Mouse (Mus musculus): ENCODE measurements around the gene Gm13691. TPM values are rescaled to one million over a fixed set of nuclear protein-coding genes. Genes with fewer than 3 reads are reported as not detected.
"Not testable (repeated sequence)": the region's sequence is repeated elsewhere in the genome, so short reads cannot be mapped to it uniquely, and the experiment has no call there.

Gene Gm13691
- polyA plus RNA-seq, 1 experiment from 2014 or later, result not detected

DNA sequence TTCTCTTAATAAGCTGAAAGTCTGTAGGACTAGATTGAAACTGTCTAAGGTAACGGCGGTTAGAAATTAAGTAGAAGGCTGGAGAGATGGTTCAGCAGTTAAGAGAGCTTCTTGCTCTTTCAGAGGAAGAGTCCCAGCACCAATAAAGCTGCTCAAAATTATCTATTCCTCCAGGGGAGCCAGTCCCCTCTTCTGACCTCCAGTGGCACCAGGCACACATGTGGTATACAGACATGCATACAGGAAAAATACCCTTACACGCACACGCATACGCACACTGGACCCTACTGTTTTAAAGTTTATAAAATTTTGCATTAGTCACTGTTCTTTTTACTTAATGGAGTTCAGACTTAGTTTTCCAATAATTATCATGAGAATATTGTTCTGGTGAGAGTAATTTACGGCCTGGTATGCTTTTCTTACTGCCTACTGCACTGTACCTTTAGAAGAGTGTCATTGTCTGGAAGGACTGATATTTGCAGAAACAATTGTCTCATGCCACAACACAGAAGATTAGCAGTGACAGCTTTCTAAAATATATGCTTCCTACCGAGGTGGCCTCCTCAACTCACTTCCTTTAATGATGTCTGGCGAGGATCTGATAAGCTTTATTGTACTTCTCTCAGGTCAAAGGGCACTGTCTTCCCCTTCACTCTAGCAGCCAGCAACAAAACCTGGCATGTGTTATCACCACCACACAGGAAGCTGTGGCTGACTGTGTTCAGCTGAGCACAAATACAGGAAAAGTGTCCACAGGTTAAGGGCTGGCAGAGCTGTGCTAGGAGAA, 29.4 kb downstream of the Gm13691 start:
- ATAC-seq (ENCODE audit: insufficient number of reproducible peaks, insufficient read depth, low FRiP score, low read depth), result no peak
- H3K27ac ChIP-seq (ENCODE audit: low read length), result no peak overlapping the region
- 65% methylated on average over 8 of the region's 8 CpGs for WGBS

DNA sequence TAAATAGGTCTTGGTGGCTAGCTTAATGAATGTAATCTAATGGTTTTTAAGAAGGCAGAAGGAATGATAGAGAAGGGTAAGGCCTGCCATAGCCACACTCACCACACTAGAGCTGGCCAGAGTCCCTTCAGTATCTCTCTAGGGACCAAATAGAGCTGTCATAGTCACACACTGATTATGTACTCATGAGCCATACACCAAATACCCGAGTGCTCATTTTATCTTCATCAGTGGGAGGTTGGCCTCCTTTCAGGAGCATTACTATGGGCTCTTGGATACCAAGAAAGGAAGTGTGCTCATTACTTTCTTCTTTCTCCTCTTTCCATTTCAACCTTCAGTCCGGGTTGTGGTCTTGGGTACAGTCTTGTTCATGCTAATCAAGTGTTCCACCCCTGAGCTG, 31.6 kb downstream of the Gm13691 start:
- ATAC-seq (ENCODE audit: insufficient number of reproducible peaks, insufficient read depth, low FRiP score, low read depth), result no peak
- Histone ChIP-seq H3K27ac (ENCODE audit: low read length) (no peak overlapping the region), H3K9me3 (ENCODE audit: control insufficient read depth, low read depth, low read length) (no peaks in the 10 kb centered on the region), H3K9ac (replicated peaks; ENCODE audit: low read depth, low read length) (no peak overlapping the region), H3K4me2 (replicated peaks; ENCODE audit: low read depth, low read length) (no peak overlapping the region), H3K4me3 (ENCODE audit: low read depth, low read length) (no peak overlapping the region), H3K27me3 (ENCODE audit: control insufficient read depth, insufficient read depth, low read length) (no peaks in the 10 kb centered on the region), H3K4me1 (ENCODE audit: control insufficient read depth, insufficient read depth, low read length) (no peaks in the 10 kb centered on the region), H3K36me3 (ENCODE audit: control insufficient read depth, insufficient read depth, low read length) (no peaks in the 10 kb centered on the region)
- WGBS, result 86% methylated on average over 2 of the region's 2 CpGs

More for the DNA sequence above, 29.4 kb downstream of the Gm13691 start:
- Histone ChIP-seq H3K4me1 (ENCODE audit: control insufficient read depth, insufficient read depth, low read length) (no peaks in the 10 kb centered on the region), H3K9me3 (ENCODE audit: control insufficient read depth, low read depth, low read length) (no peaks in the 10 kb centered on the region), H3K36me3 (ENCODE audit: control insufficient read depth, insufficient read depth, low read length) (no peaks in the 10 kb centered on the region), H3K4me2 (replicated peaks; ENCODE audit: low read depth, low read length) (no peak overlapping the region), H3K27me3 (ENCODE audit: control insufficient read depth, insufficient read depth, low read length) (no peaks in the 10 kb centered on the region), H3K4me3 (ENCODE audit: low read depth, low read length) (no peak overlapping the region), H3K9ac (replicated peaks; ENCODE audit: low read depth, low read length) (no peak overlapping the region)

DNA sequence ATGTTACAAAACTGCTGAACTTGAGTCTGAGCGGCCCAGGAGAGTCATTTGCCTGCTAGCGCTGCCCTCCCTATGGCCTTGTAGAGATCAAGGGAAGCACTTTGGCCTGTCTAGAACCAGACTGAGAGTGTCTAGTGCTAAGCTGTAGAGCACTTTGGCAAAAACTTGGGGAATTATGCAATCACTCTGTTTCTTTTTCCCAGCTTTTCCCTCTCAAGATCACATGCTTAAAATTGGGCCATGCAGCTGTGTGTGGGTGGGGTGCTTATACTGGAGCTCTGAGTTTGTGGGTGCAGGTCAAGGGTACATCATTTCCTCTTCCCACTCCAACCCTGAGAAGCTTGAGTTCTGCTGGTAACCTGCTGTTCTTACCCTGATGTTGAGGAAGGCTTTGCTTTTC, 32.6 kb downstream of the Gm13691 start:
- no peak overlapping the region for H3K9ac ChIP-seq (replicated peaks; ENCODE audit: low read depth, low read length)
- H3K27me3 ChIP-seq (ENCODE audit: control insufficient read depth, insufficient read depth, low read length), result no peaks in the 10 kb centered on the region
- WGBS, result 85% methylated on average over 2 of the region's 2 CpGs
- no peaks in the 10 kb centered on the region for H3K9me3 ChIP-seq (ENCODE audit: control insufficient read depth, low read depth, low read length)
- H3K4me3 ChIP-seq (ENCODE audit: low read depth, low read length), result no peak overlapping the region
- no peak overlapping the region for H3K4me2 ChIP-seq (replicated peaks; ENCODE audit: low read depth, low read length)
- H3K36me3 ChIP-seq (ENCODE audit: control insufficient read depth, insufficient read depth, low read length), result no peaks in the 10 kb centered on the region
- no peak overlapping the region for H3K27ac ChIP-seq (ENCODE audit: low read length)
- no peaks in the 10 kb centered on the region for H3K4me1 ChIP-seq (ENCODE audit: control insufficient read depth, insufficient read depth, low read length)
- ATAC-seq (ENCODE audit: insufficient number of reproducible peaks, insufficient read depth, low FRiP score, low read depth), result no peak

DNA sequence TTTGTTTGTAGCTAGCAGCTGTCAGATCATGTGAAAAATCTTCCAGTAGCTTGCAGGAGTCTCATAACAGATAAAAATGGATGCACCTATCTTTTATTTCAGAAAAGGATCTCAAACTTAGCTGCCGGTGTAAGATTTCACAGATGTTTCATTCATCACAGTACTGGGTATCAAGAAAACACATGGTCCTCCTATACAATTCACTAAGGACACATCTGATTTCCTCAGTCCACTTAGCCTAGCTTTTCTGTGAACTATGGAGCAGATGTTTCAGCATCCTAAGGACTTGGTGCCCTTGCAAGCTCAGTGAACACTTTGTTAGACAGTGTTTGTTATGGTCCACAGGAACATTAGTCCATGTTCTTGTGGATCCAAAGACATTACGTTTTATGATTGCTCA, 33.0 kb downstream of the Gm13691 start:
- ATAC-seq (ENCODE audit: insufficient number of reproducible peaks, insufficient read depth, low FRiP score, low read depth), result no peak
- no peak overlapping the region for H3K9ac ChIP-seq (replicated peaks; ENCODE audit: low read depth, low read length)
- no peaks in the 10 kb centered on the region for H3K27me3 ChIP-seq (ENCODE audit: control insufficient read depth, insufficient read depth, low read length)
- no peak overlapping the region for H3K27ac ChIP-seq (ENCODE audit: low read length)
- H3K4me1 ChIP-seq (ENCODE audit: control insufficient read depth, insufficient read depth, low read length), result no peaks in the 10 kb centered on the region
- H3K36me3 ChIP-seq (ENCODE audit: control insufficient read depth, insufficient read depth, low read length), result no peaks in the 10 kb centered on the region
- no peaks in the 10 kb centered on the region for H3K9me3 ChIP-seq (ENCODE audit: control insufficient read depth, low read depth, low read length)
- H3K4me2 ChIP-seq (replicated peaks; ENCODE audit: low read depth, low read length), result no peak overlapping the region
- H3K4me3 ChIP-seq (ENCODE audit: low read depth, low read length), result no peak overlapping the region
- 82% methylated on average over 2 of the region's 2 CpGs for WGBS

DNA sequence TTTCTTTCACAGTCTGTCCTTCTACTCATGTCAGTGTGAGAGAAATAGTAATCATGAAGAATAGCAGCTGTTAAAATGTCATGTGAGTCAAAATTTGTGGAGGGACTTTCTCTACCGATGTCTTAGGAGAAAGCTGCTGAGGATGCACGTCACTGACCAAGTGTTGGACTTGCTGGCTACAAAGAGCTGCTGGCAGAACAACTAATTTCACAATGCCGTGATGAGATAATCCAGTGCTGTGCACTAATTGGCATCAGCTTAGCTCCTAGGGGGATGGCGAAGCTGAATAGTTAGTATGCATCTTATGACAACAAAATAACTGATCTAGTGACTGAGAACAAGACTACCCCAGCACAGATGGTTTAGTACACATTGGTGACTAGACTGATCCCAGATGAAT, 34.9 kb downstream of the Gm13691 start:
- Histone ChIP-seq H3K27ac (ENCODE audit: low read length) (no peak overlapping the region), H3K4me3 (ENCODE audit: low read depth, low read length) (no peak overlapping the region), H3K27me3 (ENCODE audit: control insufficient read depth, insufficient read depth, low read length) (no peaks in the 10 kb centered on the region), H3K4me1 (ENCODE audit: control insufficient read depth, insufficient read depth, low read length) (no peaks in the 10 kb centered on the region), H3K9me3 (ENCODE audit: control insufficient read depth, low read depth, low read length) (no peaks in the 10 kb centered on the region), H3K36me3 (ENCODE audit: control insufficient read depth, insufficient read depth, low read length) (no peaks in the 10 kb centered on the region), H3K9ac (replicated peaks; ENCODE audit: low read depth, low read length) (no peak overlapping the region), H3K4me2 (replicated peaks; ENCODE audit: low read depth, low read length) (no peak overlapping the region)
- ATAC-seq (ENCODE audit: insufficient number of reproducible peaks, insufficient read depth, low FRiP score, low read depth), result no peak
- 66% methylated on average over 4 of the region's 4 CpGs for WGBS

DNA sequence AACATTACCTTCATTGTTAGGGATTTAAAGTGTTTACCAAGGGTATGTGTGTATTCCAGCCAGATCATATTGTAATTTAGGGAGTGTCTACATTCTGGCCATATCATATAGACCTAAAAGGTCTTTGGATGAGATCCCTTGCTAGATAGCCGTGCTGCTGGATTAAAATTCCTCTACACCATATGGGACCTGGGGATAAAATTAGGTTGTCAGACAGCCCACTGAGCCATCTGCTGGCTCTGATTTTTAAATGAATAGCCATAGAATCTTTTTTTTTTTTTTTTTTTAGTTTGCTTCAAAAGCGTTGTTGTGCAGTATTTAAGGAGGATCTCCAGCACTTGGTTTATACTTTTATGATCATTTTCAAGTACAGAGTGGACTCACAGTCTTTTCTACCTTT, 42.2 kb downstream of the Gm13691 start:
- H3K4me2 ChIP-seq (replicated peaks; ENCODE audit: low read depth, low read length), result no peak overlapping the region
- no peaks in the 10 kb centered on the region for H3K27me3 ChIP-seq (ENCODE audit: control insufficient read depth, insufficient read depth, low read length)
- no peak overlapping the region for H3K27ac ChIP-seq (ENCODE audit: low read length)
- no peak for ATAC-seq (ENCODE audit: insufficient number of reproducible peaks, insufficient read depth, low FRiP score, low read depth)
- no peak overlapping the region for H3K4me3 ChIP-seq (ENCODE audit: low read depth, low read length)
- no peaks in the 10 kb centered on the region for H3K9me3 ChIP-seq (ENCODE audit: control insufficient read depth, low read depth, low read length)
- H3K9ac ChIP-seq (replicated peaks; ENCODE audit: low read depth, low read length), result no peak overlapping the region
- no peaks in the 10 kb centered on the region for H3K4me1 ChIP-seq (ENCODE audit: control insufficient read depth, insufficient read depth, low read length)
- no peaks in the 10 kb centered on the region for H3K36me3 ChIP-seq (ENCODE audit: control insufficient read depth, insufficient read depth, low read length)
- 89% methylated on average over 2 of the region's 2 CpGs for WGBS

DNA sequence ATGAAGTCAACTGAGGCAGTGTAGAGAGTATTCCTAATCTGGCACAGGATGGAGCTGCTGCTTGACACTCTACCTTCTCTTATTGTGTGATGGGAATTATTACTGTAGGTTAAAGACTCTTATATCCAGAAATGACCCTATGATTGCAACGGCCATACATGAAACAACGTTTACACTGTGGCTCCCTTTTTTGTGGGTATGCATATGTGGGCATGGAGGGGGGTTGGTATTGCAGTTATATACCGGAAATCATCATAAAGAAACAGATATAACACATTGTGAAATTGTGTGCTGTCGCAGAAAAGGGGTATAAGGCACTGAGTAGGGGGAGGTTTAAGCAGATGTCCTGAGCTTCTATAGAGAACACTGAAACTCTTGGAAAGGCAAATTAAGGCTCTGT, 45.6 kb downstream of the Gm13691 start:
- Histone ChIP-seq H3K27ac (ENCODE audit: low read length) (no peak overlapping the region), H3K9me3 (ENCODE audit: control insufficient read depth, low read depth, low read length) (no peaks in the 10 kb centered on the region), H3K9ac (replicated peaks; ENCODE audit: low read depth, low read length) (no peak overlapping the region), H3K27me3 (ENCODE audit: control insufficient read depth, insufficient read depth, low read length) (no peaks in the 10 kb centered on the region), H3K36me3 (ENCODE audit: control insufficient read depth, insufficient read depth, low read length) (no peaks in the 10 kb centered on the region), H3K4me3 (ENCODE audit: low read depth, low read length) (no peak overlapping the region), H3K4me1 (ENCODE audit: control insufficient read depth, insufficient read depth, low read length) (0 out of 2 replicates have a peak, but pooled peaks cover 3% of the 10 kb centered on the region), H3K4me2 (replicated peaks; ENCODE audit: low read depth, low read length) (no peak overlapping the region)
- WGBS, result 77% methylated on average over 4 of the region's 4 CpGs
- no peak for ATAC-seq (ENCODE audit: insufficient number of reproducible peaks, insufficient read depth, low FRiP score, low read depth)

DNA sequence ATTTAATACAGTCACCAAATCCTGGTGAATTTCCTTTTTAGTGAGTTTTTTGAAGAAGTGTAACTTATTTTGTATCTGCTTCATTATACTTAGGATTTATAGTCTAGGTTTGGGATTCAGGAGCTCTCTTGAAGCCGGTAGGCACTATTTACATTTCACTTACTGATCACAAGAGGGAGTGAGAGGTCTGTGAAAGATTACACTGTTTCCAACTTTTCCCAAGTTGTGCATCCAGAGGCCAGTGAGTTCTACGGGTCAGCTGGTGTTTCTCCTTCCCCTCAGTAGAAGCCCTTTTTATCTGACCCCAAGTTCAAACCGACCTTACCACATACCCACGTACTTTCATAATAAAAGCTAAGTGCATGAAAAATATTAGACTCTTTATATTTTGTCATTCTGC, 47.0 kb downstream of the Gm13691 start:
- 6% methylated on average over 4 of the region's 4 CpGs for WGBS
- H3K4me2 ChIP-seq (replicated peaks; ENCODE audit: low read depth, low read length), result no peak overlapping the region
- H3K9me3 ChIP-seq (ENCODE audit: control insufficient read depth, low read depth, low read length), result no peaks in the 10 kb centered on the region
- no peak overlapping the region for H3K9ac ChIP-seq (replicated peaks; ENCODE audit: low read depth, low read length)
- peak; percentile 63; the same call in 1 of the 2 replicates for ATAC-seq (ENCODE audit: insufficient number of reproducible peaks, insufficient read depth, low FRiP score, low read depth)
- H3K4me3 ChIP-seq (ENCODE audit: low read depth, low read length), result no peak overlapping the region
- H3K27ac ChIP-seq (ENCODE audit: low read length), result no peak overlapping the region
- H3K27me3 ChIP-seq (ENCODE audit: control insufficient read depth, insufficient read depth, low read length), result no peaks in the 10 kb centered on the region
- H3K36me3 ChIP-seq (ENCODE audit: control insufficient read depth, insufficient read depth, low read length), result no peaks in the 10 kb centered on the region
- 0 out of 2 replicates have a peak, but pooled peaks cover 3% of the 10 kb centered on the region for H3K4me1 ChIP-seq (ENCODE audit: control insufficient read depth, insufficient read depth, low read length)

DNA sequence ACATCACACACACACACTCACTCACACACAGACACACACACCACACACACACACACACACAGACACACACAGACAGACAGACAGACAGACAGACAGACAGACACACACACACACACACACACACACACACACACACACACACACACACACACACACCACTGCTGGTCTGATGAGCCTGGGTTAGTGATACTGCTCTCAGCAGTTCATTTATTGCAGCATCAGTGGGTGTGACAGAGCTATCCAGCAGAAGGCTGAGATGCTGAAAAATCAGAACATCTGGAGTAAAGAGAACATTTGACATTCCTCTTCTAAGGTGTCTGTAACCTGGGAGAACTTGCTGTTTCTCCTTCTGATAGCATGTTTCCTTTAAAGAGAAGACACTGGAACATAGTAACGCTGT, 47.6 kb downstream of the Gm13691 start:
- H3K27me3 ChIP-seq (ENCODE audit: control insufficient read depth, insufficient read depth, low read length); H3K27ac ChIP-seq (ENCODE audit: low read length); H3K4me2 ChIP-seq (replicated peaks; ENCODE audit: low read depth, low read length); H3K9ac ChIP-seq (replicated peaks; ENCODE audit: low read depth, low read length); H3K4me1 ChIP-seq (ENCODE audit: control insufficient read depth, insufficient read depth, low read length); H3K36me3 ChIP-seq (ENCODE audit: control insufficient read depth, insufficient read depth, low read length); ATAC-seq (ENCODE audit: insufficient number of reproducible peaks, insufficient read depth, low FRiP score, low read depth); H3K9me3 ChIP-seq (ENCODE audit: control insufficient read depth, low read depth, low read length); H3K4me3 ChIP-seq (ENCODE audit: low read depth, low read length): not testable (repeated sequence)
- WGBS, result 84% methylated on average over 1 of the region's 1 CpGs
